Mouse (Mus musculus) cortical plate, adult 2 months (tissue): ENCODE data around the gene Msh2. TPM values are rescaled to one million over a fixed set of nuclear protein-coding genes. Genes with fewer than 3 reads are reported as not detected.

Source experiments
- H3K27ac ChIP-seq: fragments of 200-500 bp; 2 replicates; pipeline ENCODE4 v1.5.1; 2012; ENCODE audit warnings: low read length, control low read depth, inconsistent platforms; ENCODE audit not compliant: insufficient read depth
- H3K4me1 ChIP-seq: fragments of 200-500 bp; 2 replicates; pipeline ENCODE4 v1.6.1; 2011; ENCODE audit warnings: low read length; ENCODE audit not compliant: control insufficient read depth, insufficient read depth
- H3K4me3 ChIP-seq: fragments of 200-500 bp; 2 replicates; pipeline ENCODE4 v1.5.1; 2011; ENCODE audit warnings: mild to moderate bottlenecking, low read length, control low read depth; ENCODE audit not compliant: insufficient read depth
- CTCF ChIP-seq: fragments of 200-500 bp; IDR thresholded peaks from 2 replicates; pipeline ENCODE4 v1.5.1; 2011; ENCODE audit warnings: mild to moderate bottlenecking, control low read depth, low read length; ENCODE audit not compliant: insufficient read depth; ENCODE audit errors: extremely low read depth
- POLR2A ChIP-seq: fragments of 200-500 bp; IDR thresholded peaks from 2 replicates; pipeline ENCODE4 v1.6.1; 2011; ENCODE audit warnings: mild to moderate bottlenecking, low read length, control low read depth; ENCODE audit not compliant: insufficient read depth; ENCODE audit errors: extremely low read depth
- polyA plus RNA-seq: library from polyadenylated mRNA; depleted of rRNA; stranded (reverse); fragments of >200 nt; gene quantifications from 2 replicates; pipeline ENCODE4 v1.2.3, GENCODE M21; 2012

Msh2 gene
- polyA plus RNA-seq, 1 experiment: 18.2 TPM

- TF ChIP-seq POLR2A (no peak), CTCF (no peak)
- H3K4me3 ChIP-seq: no peak overlapping the region
- no peak overlapping the region for H3K27ac ChIP-seq
- peaks cover 3% of the 10 kb centered on the region; the same call in 1 of the 2 replicates for H3K4me1 ChIP-seq
Observed at GRCm38 (mm10) chr17:87698996-87699765, 27.1 kb downstream of the Msh2 start.

GRCm38 (mm10) chr17:87700101-87700500 lies 28.0 kb downstream of the Msh2 start:
- TF ChIP-seq CTCF (no peak), POLR2A (no peak)
- Histone ChIP-seq H3K4me1 (peaks cover 3% of the 10 kb centered on the region; the same call in 1 of the 2 replicates), H3K4me3 (no peak overlapping the region), H3K27ac (no peak overlapping the region)

- TF ChIP-seq POLR2A (no peak), CTCF (no peak)
- no peak overlapping the region for H3K27ac ChIP-seq
- H3K4me3 ChIP-seq: no peak overlapping the region
- no peaks in the 10 kb centered on the region for H3K4me1 ChIP-seq
Observed at GRCm38 (mm10) chr17:87724727-87725126, 52.6 kb downstream of the Msh2 start.

- TF ChIP-seq POLR2A (no peak), CTCF (no peak)
- no peak overlapping the region for H3K4me3 ChIP-seq
- no peaks in the 10 kb centered on the region for H3K4me1 ChIP-seq
- peak overlapping the region; percentile 83; the same call in 1 of the 2 replicates for H3K27ac ChIP-seq
Observed at GRCm38 (mm10) chr17:87726489-87727356, 54.6 kb downstream of the Msh2 start.

- H3K4me3 ChIP-seq: no peak overlapping the region
- no peaks in the 10 kb centered on the region for H3K4me1 ChIP-seq
- no peak for TF ChIP-seq CTCF
- TF ChIP-seq POLR2A: no peak
- no peak overlapping the region for H3K27ac ChIP-seq
Observed at GRCm38 (mm10) chr17:87731962-87732361, 59.8 kb downstream of the Msh2 start.

GRCm38 (mm10) chr17:87734471-87734870 lies 62.3 kb downstream of the Msh2 start:
- Histone ChIP-seq H3K4me3 (no peak overlapping the region), H3K4me1 (no peaks in the 10 kb centered on the region), H3K27ac (no peak overlapping the region)
- TF ChIP-seq POLR2A (no peak), CTCF (no peak)

- no peak overlapping the region for H3K27ac ChIP-seq
- no peak for TF ChIP-seq CTCF
- no peak for TF ChIP-seq POLR2A
- no peak overlapping the region for H3K4me3 ChIP-seq
- no peaks in the 10 kb centered on the region for H3K4me1 ChIP-seq
Observed at GRCm38 (mm10) chr17:87737144-87737543, 65.0 kb downstream of the Msh2 start.

GRCm38 (mm10) chr17:87739835-87740234 lies 67.7 kb downstream of the Msh2 start:
- no peak overlapping the region for H3K4me3 ChIP-seq
- TF ChIP-seq CTCF (no peak), POLR2A (no peak)
- H3K27ac ChIP-seq: no peak overlapping the region
- peaks cover 4% of the 10 kb centered on the region; the same call in 1 of the 2 replicates for H3K4me1 ChIP-seq
